Mouse (Mus musculus): ENCODE data around the gene Mrps10.
"Not testable (repeated sequence)": the region's sequence is repeated elsewhere in the genome, so short reads cannot be mapped to it uniquely, and the experiment has no call there.

The Mrps10 gene

GRCm38 (mm10) chr17:47383266-47383665 is 14.6 kb downstream of the Mrps10 start:
- no peak for DNase-seq (ENCODE audit: low read depth)

GRCm38 (mm10) chr17:47384064-47384463 is 15.4 kb downstream of the Mrps10 start:
- no peak for DNase-seq (ENCODE audit: low read depth)

- DNase-seq (ENCODE audit: low read depth): no peak
These were observed 16.5 kb downstream of the Mrps10 start, which contains the start of gene Guca1b for GRCm38 (mm10) chr17:47385145-47385544. Guca1b (plus strand) TSS chr17:47385393.

GRCm38 (mm10) chr17:47386649-47387048 is 18.0 kb downstream of the Mrps10 start:
- DNase-seq (ENCODE audit: low read depth): peak; percentile 55

- DNase-seq (ENCODE audit: low read depth): peak; percentile 86
These were observed 25.7 kb downstream of the Mrps10 start for GRCm38 (mm10) chr17:47394223-47394869.

GRCm38 (mm10) chr17:47395376-47395913 is 26.8 kb downstream of the Mrps10 start:
- DNase-seq (ENCODE audit: low read depth): peak; percentile 93

GRCm38 (mm10) chr17:47399091-47399490 is 30.4 kb downstream of the Mrps10 start:
- no peak for DNase-seq (ENCODE audit: low read depth)

GRCm38 (mm10) chr17:47400451-47400850 is 31.8 kb downstream of the Mrps10 start, which contains the start of gene Guca1a:
Guca1a (minus strand) TSS chr17:47400584.
- DNase-seq (ENCODE audit: low read depth): no peak

GRCm38 (mm10) chr17:47407717-47408557 is 39.2 kb downstream of the Mrps10 start:
- peak; percentile 31 for DNase-seq (ENCODE audit: low read depth)

- peak; percentile 61 for DNase-seq (ENCODE audit: low read depth)
These were observed 39.8 kb downstream of the Mrps10 start for GRCm38 (mm10) chr17:47408558-47408898.

GRCm38 (mm10) chr17:47409897-47410861 is 41.5 kb downstream of the Mrps10 start:
- DNase-seq (ENCODE audit: low read depth): not testable (repeated sequence)

GRCm38 (mm10) chr17:47420195-47420594 is 51.5 kb downstream of the Mrps10 start:
- no peak for DNase-seq (ENCODE audit: low read depth)

GRCm38 (mm10) chr17:47421566-47421965 is 52.9 kb downstream of the Mrps10 start:
- no peak for DNase-seq (ENCODE audit: low read depth)

GRCm38 (mm10) chr17:47422616-47423015 is 53.9 kb downstream of the Mrps10 start:
- not testable (repeated sequence) for DNase-seq (ENCODE audit: low read depth)

- DNase-seq (ENCODE audit: low read depth): no peak
These were observed 55.5 kb downstream of the Mrps10 start for GRCm38 (mm10) chr17:47424186-47424585.

GRCm38 (mm10) chr17:47427316-47427715 is 58.6 kb downstream of the Mrps10 start:
- peak; percentile 32 for DNase-seq (ENCODE audit: low read depth)

- peak; percentile 71 for DNase-seq (ENCODE audit: low read depth)
These were observed 60.2 kb downstream of the Mrps10 start for GRCm38 (mm10) chr17:47428831-47429304.

- peak; percentile 64 for DNase-seq (ENCODE audit: low read depth)
These were observed 62.1 kb downstream of the Mrps10 start for GRCm38 (mm10) chr17:47430815-47431214.
